Mouse (Mus musculus): ENCODE data around the gene Cdip1. TPM values are rescaled to one million over a fixed set of nuclear protein-coding genes. Genes with fewer than 3 reads are reported as not detected.

Gene Cdip1
- total and polyA plus RNA-seq, 3 experiments, result 22.2 to 28.0 (median 22.3) TPM

GRCm38 (mm10) chr16:4818349-4818748 is 28.3 kb upstream of the Cdip1 start:
- no peak overlapping the region for H3K4me3 ChIP-seq (replicated peaks in 1 of 3; ENCODE audit: low read depth in 2 of 3, low read length in 2 of 3, poor library complexity in 1 of 3)
- no peak overlapping the region for H3K27ac ChIP-seq (ENCODE audit: insufficient read depth, low read depth)
- no peaks in the 10 kb centered on the region for H3K36me3 ChIP-seq (replicated peaks in 1 of 2; ENCODE audit: control insufficient read depth in 1 of 2, insufficient read depth in 1 of 2, low read length in 1 of 2)
- H3K4me1 ChIP-seq (ENCODE audit: control insufficient read depth in 1 of 2, insufficient read depth in 2 of 2), result no peaks in the 10 kb centered on the region
- in situ Hi-C loops (cut with MboI; ENCODE audit: low pct_ligation_motif_present, low pct_unique_long_range_greater_than_20kb, low sequenced_read_pairs) (no loop called here), dilution Hi-C loops (cut with MboI; ENCODE audit: extremely low pct_ligation_motif_present, extremely low pct_unique_long_range_greater_than_20kb, low sequenced_read_pairs) (no loop called here)
- TF ChIP-seq ETS1 (conservative IDR thresholded peaks at IDR 0.05; ENCODE audit: low read depth, low read length), result no peak
- TF ChIP-seq HCFC1 (IDR thresholded peaks at IDR 0.05; ENCODE audit: low read depth, low read length), result no peak
- TF ChIP-seq JUND (conservative IDR thresholded peaks at IDR 0.05; ENCODE audit: low read depth, low read length), result no peak
- TF ChIP-seq GABPA (IDR thresholded peaks at IDR 0.05; ENCODE audit: insufficient replicate concordance, low read depth, low read length), result no peak
- no peak for TF ChIP-seq IRF4 (IDR thresholded peaks at IDR 0.05; ENCODE audit: low read depth, low read length)
- TF ChIP-seq CTCF (conservative IDR thresholded peaks at IDR 0.05 in 1 of 2, IDR thresholded peaks at IDR 0.05 in 1 of 2; ENCODE audit: low read depth in 2 of 2, low read length in 2 of 2), result no peak
- TF ChIP-seq MXI1 (IDR thresholded peaks at IDR 0.05; ENCODE audit: low read depth, low read length), result no peak
- TF ChIP-seq CHD1 (IDR thresholded peaks at IDR 0.05; ENCODE audit: low read depth, low read length), result no peak
- no peak for TF ChIP-seq MYC (IDR thresholded peaks at IDR 0.05; ENCODE audit: low read depth, low read length)
- TF ChIP-seq ZC3H11A (IDR thresholded peaks at IDR 0.05; ENCODE audit: low read depth, low read length), result no peak
- peaks cover 20% of the 10 kb centered on the region for H3K9me3 ChIP-seq (replicated peaks; ENCODE audit: low read length)
- no peaks in the 10 kb centered on the region for H3K27me3 ChIP-seq (replicated peaks)
- no peak for DNase-seq (ENCODE audit: extremely low read depth)
- H3K9ac ChIP-seq (ENCODE audit: insufficient read depth, low read depth), result no peak overlapping the region
- no peaks in the 10 kb centered on the region for H3K79me2 ChIP-seq (replicated peaks; ENCODE audit: control insufficient read depth, extremely low read depth, insufficient read depth, poor library complexity, severe bottlenecking)
- H3K4me2 ChIP-seq (ENCODE audit: insufficient read depth, low read depth, poor library complexity, severe bottlenecking), result no peak overlapping the region

- Histone ChIP-seq H3K4me3 (replicated peaks in 1 of 3; ENCODE audit: low read depth in 2 of 3, low read length in 2 of 3, poor library complexity in 1 of 3) (no peak overlapping the region), H3K36me3 (replicated peaks in 1 of 2; ENCODE audit: control insufficient read depth in 1 of 2, insufficient read depth in 1 of 2, low read length in 1 of 2) (no peaks in the 10 kb centered on the region), H3K4me1 (ENCODE audit: control insufficient read depth in 1 of 2, insufficient read depth in 2 of 2) (no peaks in the 10 kb centered on the region), H3K27ac (ENCODE audit: insufficient read depth, low read depth) (no peak overlapping the region), H3K9ac (ENCODE audit: insufficient read depth, low read depth) (no peak overlapping the region), H3K4me2 (ENCODE audit: insufficient read depth, low read depth, poor library complexity, severe bottlenecking) (no peak overlapping the region), H3K79me2 (replicated peaks; ENCODE audit: control insufficient read depth, extremely low read depth, insufficient read depth, poor library complexity, severe bottlenecking) (no peaks in the 10 kb centered on the region), H3K27me3 (replicated peaks) (no peaks in the 10 kb centered on the region), H3K9me3 (replicated peaks; ENCODE audit: low read length) (peaks cover 7% of the 10 kb centered on the region)
- DNase-seq (ENCODE audit: extremely low read depth), result no peak
- dilution Hi-C loops (cut with MboI; ENCODE audit: extremely low pct_ligation_motif_present, extremely low pct_unique_long_range_greater_than_20kb, low sequenced_read_pairs), result no loop called here
- no peak for TF ChIP-seq MXI1 (IDR thresholded peaks at IDR 0.05; ENCODE audit: low read depth, low read length)
- no peak for TF ChIP-seq CHD1 (IDR thresholded peaks at IDR 0.05; ENCODE audit: low read depth, low read length)
- no peak for TF ChIP-seq MAX (IDR thresholded peaks at IDR 0.05; ENCODE audit: low read length)
- TF ChIP-seq SMC3 (IDR thresholded peaks at IDR 0.05; ENCODE audit: low read depth, low read length), result no peak
- TF ChIP-seq BHLHE40 (IDR thresholded peaks at IDR 0.05; ENCODE audit: low read depth, low read length), result no peak
- TF ChIP-seq MEF2A (IDR thresholded peaks at IDR 0.05; ENCODE audit: borderline replicate concordance, low read depth, low read length), result no peak
- TF ChIP-seq EP300 (IDR thresholded peaks at IDR 0.05; ENCODE audit: low read length), result no peak
- TF ChIP-seq HCFC1 (IDR thresholded peaks at IDR 0.05; ENCODE audit: low read depth, low read length), result no peak
- no peak for TF ChIP-seq POLR2AphosphoS2 (IDR thresholded peaks at IDR 0.05; ENCODE audit: low read depth, low read length)
- no peak for TF ChIP-seq JUND (conservative IDR thresholded peaks at IDR 0.05; ENCODE audit: low read depth, low read length)
- no peak for TF ChIP-seq ZKSCAN1 (IDR thresholded peaks at IDR 0.05; ENCODE audit: borderline replicate concordance, low read depth, low read length)
- no peak for TF ChIP-seq SIN3A (IDR thresholded peaks at IDR 0.05; ENCODE audit: low read length)
- no peak for TF ChIP-seq UBTF (IDR thresholded peaks at IDR 0.05; ENCODE audit: low read depth, low read length)
- TF ChIP-seq TBP (conservative IDR thresholded peaks at IDR 0.05; ENCODE audit: low read depth, low read length), result no peak
- TF ChIP-seq NRF1 (IDR thresholded peaks at IDR 0.05; ENCODE audit: low read depth, low read length), result no peak
- TF ChIP-seq CHD2 (IDR thresholded peaks at IDR 0.05; ENCODE audit: low read length), result no peak
- TF ChIP-seq JUN (IDR thresholded peaks at IDR 0.05; ENCODE audit: insufficient read depth, low read depth, low read length), result no peak
- TF ChIP-seq ELF1 (IDR thresholded peaks at IDR 0.05; ENCODE audit: low read depth, low read length), result no peak
- TF ChIP-seq MYC (IDR thresholded peaks at IDR 0.05; ENCODE audit: low read depth, low read length), result no peak
- no peak for TF ChIP-seq ZMIZ1 (IDR thresholded peaks at IDR 0.05; ENCODE audit: low read depth, low read length)
- in situ Hi-C loops (cut with MboI; ENCODE audit: low pct_ligation_motif_present, low pct_unique_long_range_greater_than_20kb, low sequenced_read_pairs), result no loop called here
Measured at GRCm38 (mm10) chr16:4796631-4797030, 6.5 kb upstream of the Cdip1 start.

Measured in CH12.LX (cell line).